Mouse (Mus musculus) kidney, adult 2 months (tissue): ENCODE data around the gene Vwa2. TPM values are rescaled to one million over a fixed set of nuclear protein-coding genes. Genes with fewer than 3 reads are reported as not detected.

Source experiments
- DNase-seq: peaks from one replicate; pipeline ENCODE4 v3.0.0; 2021
- H3K27ac ChIP-seq: fragments of 200-500 bp; 2 replicates; pipeline ENCODE4 v1.5.1; 2012; ENCODE audit warnings: low read depth, low read length, control low read depth, inconsistent platforms; ENCODE audit not compliant: insufficient read depth
- H3K27me3 ChIP-seq: fragments of 200-500 bp; replicated peaks from 2 replicates; pipeline ENCODE4 v1.6.1; 2012; ENCODE audit warnings: mild to moderate bottlenecking, moderate library complexity, low read length, inconsistent platforms; ENCODE audit not compliant: control insufficient read depth, insufficient read depth
- H3K36me3 ChIP-seq: fragments of 200-500 bp; 2 replicates; pipeline ENCODE4 v1.6.1; 2012; ENCODE audit warnings: mild to moderate bottlenecking, moderate library complexity, low read length, inconsistent platforms; ENCODE audit not compliant: control insufficient read depth, insufficient read depth
- H3K4me1 ChIP-seq: fragments of 200-500 bp; 2 replicates; pipeline ENCODE4 v1.6.1; 2011; ENCODE audit warnings: low read length; ENCODE audit not compliant: control insufficient read depth, insufficient read depth
- H3K4me3 ChIP-seq: fragments of 200-500 bp; 2 replicates; pipeline ENCODE4 v1.5.1; 2011; ENCODE audit warnings: mild to moderate bottlenecking, low read depth, low read length, control low read depth; ENCODE audit not compliant: insufficient read depth
- CTCF ChIP-seq: fragments of 200-500 bp; conservative IDR thresholded peaks from 2 replicates; pipeline ENCODE4 v1.5.1; 2011; ENCODE audit warnings: low read depth, mild to moderate bottlenecking, control low read depth, low read length, moderate library complexity, mixed read lengths; ENCODE audit not compliant: insufficient read depth, insufficient read length
- POLR2A ChIP-seq: fragments of 200-500 bp; IDR thresholded peaks from one replicate; pipeline ENCODE4 v1.6.1; 2011; ENCODE audit warnings: low read depth, low read length, control low read depth
- WGBS: fragments of 180-500 bp; shearing (Covaris S2); methylation state at CpG from one replicate; pipeline ENCODE4 v1.1.7; 2018; 5-methylcytosine and 5-hydroxymethylcytosine counted together
- polyA plus RNA-seq: library from polyadenylated mRNA; depleted of rRNA; stranded (reverse); fragments of >200 nt; gene quantifications from 2 replicates; pipeline ENCODE4 v1.2.3, GENCODE M21; 2012

Gene Vwa2
- polyA plus RNA-seq, 1 experiment, result 11.2 TPM

GRCm38 (mm10) chr19:56888654-56889053 is 14.6 kb downstream of the Vwa2 start:
- H3K4me3 ChIP-seq, result no peak overlapping the region
- H3K27me3 ChIP-seq, result no peaks in the 10 kb centered on the region
- no peak overlapping the region for H3K27ac ChIP-seq
- TF ChIP-seq CTCF, result no peak
- TF ChIP-seq POLR2A, result no peak
- H3K4me1 ChIP-seq, result peaks cover 7% of the 10 kb centered on the region
- WGBS, result 76% methylated on average over 5 of the region's 5 CpGs
- H3K36me3 ChIP-seq, result no peaks in the 10 kb centered on the region
- DNase-seq, result no peak

DNA sequence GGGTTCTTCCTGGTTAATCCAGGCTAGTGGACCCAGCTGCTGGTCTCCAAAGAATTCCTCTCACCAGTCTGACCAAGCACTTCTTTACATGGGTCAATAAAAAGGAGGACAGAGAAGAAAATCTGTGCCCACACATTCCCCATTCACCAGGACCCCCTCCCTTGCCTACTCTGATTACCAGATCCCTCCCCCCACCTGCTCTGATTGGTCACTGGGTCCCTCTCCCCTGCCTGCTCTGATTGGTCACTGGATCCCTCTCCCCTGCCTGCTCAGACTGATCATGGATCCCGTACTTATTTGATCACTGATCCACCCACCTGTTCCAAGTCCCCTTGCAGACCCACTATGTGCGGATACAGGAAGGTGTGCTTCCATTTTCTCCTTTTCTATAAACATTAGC is 17.4 kb downstream of the Vwa2 start:
- Histone ChIP-seq H3K27ac (no peak overlapping the region), H3K36me3 (no peaks in the 10 kb centered on the region), H3K4me3 (no peak overlapping the region), H3K27me3 (no peaks in the 10 kb centered on the region), H3K4me1 (peaks cover 11% of the 10 kb centered on the region)
- 70% methylated on average over 2 of the region's 2 CpGs for WGBS
- DNase-seq, result no peak
- TF ChIP-seq CTCF, result no peak
- no peak for TF ChIP-seq POLR2A

- WGBS, result 88% methylated on average over 5 of the region's 5 CpGs
- Histone ChIP-seq H3K27ac (no peak overlapping the region), H3K27me3 (no peaks in the 10 kb centered on the region), H3K36me3 (no peaks in the 10 kb centered on the region), H3K4me3 (no peak overlapping the region), H3K4me1 (peaks cover 21% of the 10 kb centered on the region)
- TF ChIP-seq CTCF, result no peak
- no peak for TF ChIP-seq POLR2A
- no peak for DNase-seq
These were observed 18.5 kb downstream of the Vwa2 start for GRCm38 (mm10) chr19:56892586-56892985.

DNA sequence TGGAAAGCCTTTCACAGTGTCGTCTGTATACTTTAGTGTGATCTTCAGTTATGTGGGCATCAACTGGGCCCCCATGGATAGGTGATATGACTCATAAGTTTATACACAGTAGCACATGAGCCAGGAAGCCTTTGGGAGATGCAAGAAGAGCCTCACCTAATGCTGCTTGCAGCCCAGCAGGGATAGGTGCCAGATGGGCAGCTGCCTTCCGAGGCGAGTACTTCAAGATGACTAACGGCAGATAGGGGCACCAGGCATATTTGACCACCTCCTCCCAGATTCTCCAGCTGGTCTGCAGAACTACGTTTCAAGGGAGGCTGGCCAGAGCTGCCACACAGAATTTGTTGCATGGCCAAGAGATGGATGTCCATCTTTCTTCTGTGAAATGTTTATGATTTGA is 19.3 kb downstream of the Vwa2 start:
- Histone ChIP-seq H3K27ac (no peak overlapping the region), H3K36me3 (no peaks in the 10 kb centered on the region), H3K4me1 (peaks cover 15% of the 10 kb centered on the region), H3K4me3 (no peak overlapping the region), H3K27me3 (no peaks in the 10 kb centered on the region)
- WGBS, result 89% methylated on average over 5 of the region's 5 CpGs
- TF ChIP-seq POLR2A (no peak), CTCF (no peak)
- DNase-seq, result no peak

DNA sequence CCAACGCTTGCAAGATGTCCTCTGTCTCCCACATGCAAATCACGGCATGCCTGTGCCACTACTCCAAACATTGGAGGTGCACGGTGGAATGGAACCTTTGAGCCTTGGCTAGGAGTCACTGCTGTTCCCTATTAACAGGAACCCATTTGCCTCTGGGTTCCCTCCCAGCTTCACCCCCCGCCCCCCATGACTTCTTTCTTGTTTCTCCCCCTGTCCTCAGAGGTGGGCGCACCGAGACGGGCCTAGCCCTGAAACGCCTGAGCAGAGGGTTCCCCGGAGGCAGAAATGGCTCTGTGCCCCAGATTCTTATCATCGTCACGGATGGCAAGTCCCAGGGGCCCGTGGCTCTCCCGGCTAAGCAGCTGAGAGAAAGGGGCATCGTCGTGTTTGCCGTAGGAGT is 23.6 kb downstream of the Vwa2 start:
- no peak for TF ChIP-seq CTCF
- TF ChIP-seq POLR2A, result no peak
- Histone ChIP-seq H3K27ac (peak overlapping the region; percentile 62), H3K4me1 (peaks cover 23% of the 10 kb centered on the region), H3K4me3 (peak overlapping the region; percentile 21; the same call in 1 of the 2 replicates), H3K27me3 (no peaks in the 10 kb centered on the region), H3K36me3 (no peaks in the 10 kb centered on the region)
- peak; percentile 72 for DNase-seq
- 30% methylated on average over 16 of the region's 16 CpGs for WGBS

- DNase-seq, result no peak
- no peaks in the 10 kb centered on the region for H3K36me3 ChIP-seq
- no peaks in the 10 kb centered on the region for H3K27me3 ChIP-seq
- H3K27ac ChIP-seq, result no peak overlapping the region
- H3K4me3 ChIP-seq, result no peak overlapping the region
- WGBS, result 71% methylated on average over 3 of the region's 3 CpGs
- H3K4me1 ChIP-seq, result peaks cover 13% of the 10 kb centered on the region
- TF ChIP-seq CTCF (no peak), POLR2A (no peak)
These were observed 30.0 kb downstream of the Vwa2 start for GRCm38 (mm10) chr19:56904095-56904494.

GRCm38 (mm10) chr19:56905395-56905794 is 31.3 kb downstream of the Vwa2 start:
- Histone ChIP-seq H3K36me3 (no peaks in the 10 kb centered on the region), H3K4me1 (peaks cover 8% of the 10 kb centered on the region), H3K27me3 (no peaks in the 10 kb centered on the region), H3K4me3 (no peak overlapping the region), H3K27ac (no peak overlapping the region)
- WGBS, result 72% methylated on average over 7 of the region's 7 CpGs
- TF ChIP-seq CTCF (no peak), POLR2A (no peak)
- peak; percentile 26 for DNase-seq
